Mouse (Mus musculus) embryonic stem cell, embryonic (primary cell): ENCODE results near the gene Arglu1.

Source experiments
- CTCF ChIA-PET, 4 experiments: fragments of 300-600 bp in 2 of 4; fragments of 350-600 bp in 2 of 4; sonication (Branson Sonifier 250); formaldehyde crosslinking; loops; one replicate each; lab custom pipeline; 2022; ENCODE audit warnings: inconsistent platforms in 2 of 4; lab: Charles Lee
- POLR2A ChIA-PET, 4 experiments: fragments of 300-600 bp in 2 of 4; fragments of 350-600 bp in 2 of 4; sonication (Branson Sonifier 250); formaldehyde crosslinking; loops; one replicate each; lab custom pipeline; 2022; ENCODE audit warnings: antibody characterized with exemption in 4 of 4, inconsistent platforms in 1 of 4; lab: Charles Lee

Arglu1 gene

GRCm38 (mm10) chr8:8647824-8648223 lies 42.5 kb downstream of the Arglu1 start:
- ChIA-PET CTCF (no interaction called here), POLR2A (interaction anchor here in 2 of 4 experiments (0.6 to 2.3 kb wide), 4 partner anchors 9 to 161 kb away, joined by 3 to 5 read pairs (median 3); partner anchors contain the start of gene Efnb2 (in 1 of the 2))

- CTCF ChIA-PET, result no interaction called here
These were observed 43.0 kb downstream of the Arglu1 start for GRCm38 (mm10) chr8:8647319-8647718.

GRCm38 (mm10) chr8:8644160-8644915 lies 46.0 kb downstream of the Arglu1 start:
- CTCF ChIA-PET, result no interaction called here
- POLR2A ChIA-PET, result no interaction called here

More at GRCm38 (mm10) chr8:8647319-8647718, 43.0 kb downstream of the Arglu1 start:
- POLR2A ChIA-PET, result interaction anchor here in 2 of 4 experiments (0.7 to 2.3 kb wide), 3 partner anchors 10 to 160 kb away, joined by 3 to 5 read pairs (median 3); partner anchors contain the start of gene Efnb2 (in 1 of the 2)

GRCm38 (mm10) chr8:8640264-8640588 lies 50.1 kb downstream of the Arglu1 start:
- ChIA-PET POLR2A (interaction anchor here (0.5 to 3.1 kb wide), 7 partner anchors 9 to 353 kb away, joined by 3 to 11 read pairs (median 3); partner anchors contain the start of gene Efnb2 (in 1 of the 4)), CTCF (no interaction called here)

- ChIA-PET CTCF (interaction anchor here in 1 of 4 experiments (0.6 kb wide), 1 partner anchor 289 kb away, joined by 4 read pairs; no protein-coding TSS in a partner anchor), POLR2A (interaction anchor here in 3 of 4 experiments (0.6 to 3.1 kb wide), 7 partner anchors 10 to 102 kb away, joined by 3 to 11 read pairs (median 3); partner anchors contain the start of gene Efnb2 (in 2 of the 3))
These were observed 50.6 kb downstream of the Arglu1 start for GRCm38 (mm10) chr8:8639569-8640263.

GRCm38 (mm10) chr8:8631394-8631793 lies 58.9 kb downstream of the Arglu1 start:
- ChIA-PET POLR2A (interaction anchor here in 1 of 4 experiments (0.6 kb wide), 1 partner anchor 35 kb away, joined by 5 read pairs; no protein-coding TSS in a partner anchor), CTCF (no interaction called here)

GRCm38 (mm10) chr8:8624017-8624416 lies 66.3 kb downstream of the Arglu1 start:
- POLR2A ChIA-PET, result interaction anchor here in 1 of 4 experiments (1.6 kb wide), 1 partner anchor 9 kb away, joined by 5 read pairs; no protein-coding TSS in a partner anchor
- CTCF ChIA-PET, result no interaction called here

GRCm38 (mm10) chr8:8623486-8623885 lies 66.8 kb downstream of the Arglu1 start:
- ChIA-PET POLR2A (no interaction called here), CTCF (no interaction called here)

- POLR2A ChIA-PET, result interaction anchor here in 1 of 4 experiments (1.1 kb wide), 1 partner anchor 10 kb away, joined by 3 read pairs; no protein-coding TSS in a partner anchor
- CTCF ChIA-PET, result no interaction called here
These were observed 67.8 kb downstream of the Arglu1 start for GRCm38 (mm10) chr8:8622476-8622875.

- ChIA-PET CTCF (no interaction called here), POLR2A (interaction anchor here in 1 of 4 experiments (1.1 kb wide), 1 partner anchor 9 kb away, joined by 3 read pairs; no protein-coding TSS in a partner anchor)
These were observed 68.3 kb downstream of the Arglu1 start for GRCm38 (mm10) chr8:8622031-8622430.

GRCm38 (mm10) chr8:8621236-8621917 lies 68.9 kb downstream of the Arglu1 start:
- ChIA-PET CTCF (no interaction called here), POLR2A (interaction anchor here in 1 of 4 experiments (1.1 kb wide), 1 partner anchor 9 kb away, joined by 3 read pairs; no protein-coding TSS in a partner anchor)

- CTCF ChIA-PET, result no interaction called here
- POLR2A ChIA-PET, result interaction anchor here in 1 of 4 experiments (1.2 kb wide), 1 partner anchor 11 kb away, joined by 6 read pairs; no protein-coding TSS in a partner anchor
These were observed 69.8 kb downstream of the Arglu1 start for GRCm38 (mm10) chr8:8620536-8620935.

GRCm38 (mm10) chr8:8619221-8620194 lies 70.8 kb downstream of the Arglu1 start:
- CTCF ChIA-PET, result no interaction called here
- POLR2A ChIA-PET, result interaction anchor here in 1 of 4 experiments (0.5 to 1.2 kb wide), 3 partner anchors 10 to 364 kb away, joined by 3 to 6 read pairs (median 4); no protein-coding TSS in a partner anchor
